Mouse (Mus musculus): ENCODE measurements around the gene Kdm1b. TPM values are rescaled to one million over a fixed set of nuclear protein-coding genes. Genes with fewer than 3 reads are reported as not detected.

Kdm1b gene
- polyA plus RNA-seq, 1 experiment: 21.0 TPM

DNA sequence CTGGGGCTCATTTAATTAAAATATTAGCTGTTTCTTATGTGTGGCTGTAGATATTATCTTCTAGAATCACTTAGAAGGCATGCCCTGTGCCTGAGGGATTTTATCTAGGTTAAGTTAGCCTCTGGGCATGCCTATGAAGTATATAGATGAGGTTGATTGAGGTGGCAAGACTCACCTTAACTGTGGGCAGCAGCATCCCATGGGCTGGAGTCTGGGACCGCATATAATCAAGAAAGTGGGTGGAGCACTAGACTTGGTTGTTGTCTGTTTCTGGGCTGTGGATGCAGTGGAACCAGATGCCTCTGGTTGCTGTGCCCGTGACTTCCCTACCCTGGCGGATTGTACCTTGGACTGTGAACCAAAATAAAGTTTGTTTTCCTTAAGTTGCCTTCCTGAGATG is 68.8 kb downstream of the Kdm1b start:
- TF ChIP-seq POLR2A (IDR thresholded peaks at IDR 0.05; ENCODE audit: borderline replicate concordance, extremely low read depth, insufficient read depth, insufficient read length, poor library complexity, severe bottlenecking) (no peak), CTCF (IDR thresholded peaks at IDR 0.05; ENCODE audit: borderline replicate concordance, extremely low read depth, insufficient read depth, insufficient read length) (no peak)
- DNase-seq (ENCODE audit: low read depth): no peak

DNA sequence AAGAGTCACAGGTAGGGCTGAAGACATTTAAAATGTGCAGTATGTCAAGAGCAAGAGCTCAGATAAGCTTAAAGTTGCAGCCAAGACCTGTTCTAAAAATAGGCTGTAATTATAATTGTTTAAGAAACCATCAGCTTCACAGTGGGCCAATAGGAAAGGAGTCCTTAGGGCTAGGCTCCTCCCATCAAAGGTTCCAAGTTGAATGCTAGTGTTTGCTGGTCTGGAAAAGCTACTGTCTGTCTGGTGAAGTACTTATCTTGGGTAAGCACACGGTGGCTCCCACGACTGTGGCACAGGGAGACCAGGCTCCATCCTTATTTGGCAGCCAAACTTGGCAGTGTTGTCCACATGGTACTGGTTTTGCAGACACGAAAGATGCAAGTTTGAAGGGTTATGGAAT is 69.6 kb downstream of the Kdm1b start:
- no peak for TF ChIP-seq CTCF (IDR thresholded peaks at IDR 0.05; ENCODE audit: borderline replicate concordance, extremely low read depth, insufficient read depth, insufficient read length)
- TF ChIP-seq POLR2A (IDR thresholded peaks at IDR 0.05; ENCODE audit: borderline replicate concordance, extremely low read depth, insufficient read depth, insufficient read length, poor library complexity, severe bottlenecking): no peak
- DNase-seq (ENCODE audit: low read depth): no peak

DNA sequence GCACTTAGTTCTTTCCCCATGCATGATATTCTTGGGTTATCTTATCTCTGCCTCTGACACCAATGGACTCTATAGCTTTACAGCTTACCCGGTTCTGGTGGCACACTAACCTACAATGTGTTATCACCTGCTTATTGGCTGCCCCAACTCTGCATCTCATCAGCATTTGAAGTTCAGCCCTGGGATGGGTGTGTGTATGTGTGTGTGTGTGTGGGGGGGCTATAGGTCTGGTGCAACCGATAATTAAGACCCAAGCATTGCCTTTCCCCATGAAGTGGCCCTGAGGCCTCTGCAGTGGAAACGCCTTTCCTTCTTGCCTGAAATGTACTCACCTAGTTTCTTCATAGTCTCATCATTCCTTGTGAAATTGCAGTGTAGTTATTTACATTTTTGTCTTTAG is 72.7 kb downstream of the Kdm1b start:
- no peak for DNase-seq (ENCODE audit: low read depth)
- no peak for TF ChIP-seq POLR2A (IDR thresholded peaks at IDR 0.05; ENCODE audit: borderline replicate concordance, extremely low read depth, insufficient read depth, insufficient read length, poor library complexity, severe bottlenecking)
- no peak for TF ChIP-seq CTCF (IDR thresholded peaks at IDR 0.05; ENCODE audit: borderline replicate concordance, extremely low read depth, insufficient read depth, insufficient read length)

- TF ChIP-seq POLR2A (IDR thresholded peaks at IDR 0.05; ENCODE audit: borderline replicate concordance, extremely low read depth, insufficient read depth, insufficient read length, poor library complexity, severe bottlenecking): no peak
- TF ChIP-seq CTCF (IDR thresholded peaks at IDR 0.05; ENCODE audit: borderline replicate concordance, extremely low read depth, insufficient read depth, insufficient read length): peak; percentile 27; the same call in 1 of the 2 replicates
- no peak for DNase-seq (ENCODE audit: low read depth)
These were observed 78.1 kb downstream of the Kdm1b start for GRCm38 (mm10) chr13:47121333-47121889.

DNA sequence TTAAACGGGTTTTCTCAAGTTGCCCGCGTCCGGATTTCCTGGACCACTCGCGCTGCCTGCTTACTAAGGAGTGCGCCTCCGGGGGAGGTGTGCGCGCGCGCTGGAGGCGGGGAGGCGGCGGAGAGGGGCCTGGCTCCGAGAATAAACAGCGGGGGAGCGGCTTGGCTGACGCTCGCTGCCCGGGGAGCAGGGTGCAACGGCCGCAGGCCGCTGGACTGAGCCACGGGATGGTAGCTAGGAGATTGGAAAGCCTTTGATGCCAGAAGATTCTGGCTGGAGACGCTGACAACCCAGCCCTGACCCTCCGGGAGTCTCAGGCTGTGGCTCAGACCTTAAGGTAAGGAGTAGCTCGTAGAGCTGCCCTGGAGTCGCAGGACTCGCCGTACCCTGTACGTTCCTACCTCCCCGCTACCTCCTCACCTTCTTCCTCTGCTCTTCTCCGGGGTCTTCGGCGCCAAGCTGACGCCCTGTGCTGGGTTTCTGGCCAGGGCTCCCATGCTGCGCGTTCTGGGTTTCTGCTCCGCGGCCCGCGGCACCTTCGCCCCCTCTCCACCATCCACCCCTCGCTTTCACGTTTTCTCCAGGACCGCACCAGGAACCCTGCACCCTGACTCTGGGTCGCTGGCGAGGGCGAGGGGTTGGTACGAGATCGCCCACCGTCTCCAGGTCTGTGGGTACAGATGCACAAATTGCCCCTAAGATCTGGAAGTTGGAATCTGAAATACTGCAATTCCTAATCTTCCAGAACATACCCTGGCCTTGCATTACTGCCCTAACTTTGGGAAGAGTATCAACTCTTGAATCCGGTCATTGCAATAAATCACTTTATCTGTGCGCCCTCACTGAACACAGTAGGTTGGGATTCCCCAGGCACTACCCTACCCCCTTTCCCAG is 79.5 kb downstream of the Kdm1b start, which contains the start of gene Rnf144b:
Gene Rnf144b, plus strand, starts transcription at position 120 of the 894 bp plus-strand sequence.
- TF ChIP-seq POLR2A (IDR thresholded peaks at IDR 0.05; ENCODE audit: borderline replicate concordance, extremely low read depth, insufficient read depth, insufficient read length, poor library complexity, severe bottlenecking): no peak
- no peak for TF ChIP-seq CTCF (IDR thresholded peaks at IDR 0.05; ENCODE audit: borderline replicate concordance, extremely low read depth, insufficient read depth, insufficient read length)
- DNase-seq (ENCODE audit: low read depth): peak; percentile 67

- TF ChIP-seq CTCF (IDR thresholded peaks at IDR 0.05; ENCODE audit: borderline replicate concordance, extremely low read depth, insufficient read depth, insufficient read length): no peak
- no peak for TF ChIP-seq POLR2A (IDR thresholded peaks at IDR 0.05; ENCODE audit: borderline replicate concordance, extremely low read depth, insufficient read depth, insufficient read length, poor library complexity, severe bottlenecking)
- DNase-seq (ENCODE audit: low read depth): no peak
These were observed 81.2 kb downstream of the Kdm1b start for GRCm38 (mm10) chr13:47124449-47124848.

- no peak for TF ChIP-seq CTCF (IDR thresholded peaks at IDR 0.05; ENCODE audit: borderline replicate concordance, extremely low read depth, insufficient read depth, insufficient read length)
- TF ChIP-seq POLR2A (IDR thresholded peaks at IDR 0.05; ENCODE audit: borderline replicate concordance, extremely low read depth, insufficient read depth, insufficient read length, poor library complexity, severe bottlenecking): no peak
- DNase-seq (ENCODE audit: low read depth): no peak
These were observed 81.7 kb downstream of the Kdm1b start for GRCm38 (mm10) chr13:47124986-47125385.

GRCm38 (mm10) chr13:47125595-47125994 is 82.3 kb downstream of the Kdm1b start:
- DNase-seq (ENCODE audit: low read depth): no peak
- TF ChIP-seq POLR2A (IDR thresholded peaks at IDR 0.05; ENCODE audit: borderline replicate concordance, extremely low read depth, insufficient read depth, insufficient read length, poor library complexity, severe bottlenecking): no peak

GRCm38 (mm10) chr13:47129090-47129489 is 85.8 kb downstream of the Kdm1b start:
- TF ChIP-seq POLR2A (IDR thresholded peaks at IDR 0.05; ENCODE audit: borderline replicate concordance, extremely low read depth, insufficient read depth, insufficient read length, poor library complexity, severe bottlenecking) (no peak), CTCF (IDR thresholded peaks at IDR 0.05; ENCODE audit: borderline replicate concordance, extremely low read depth, insufficient read depth, insufficient read length) (no peak)
- DNase-seq (ENCODE audit: low read depth): no peak

DNA sequence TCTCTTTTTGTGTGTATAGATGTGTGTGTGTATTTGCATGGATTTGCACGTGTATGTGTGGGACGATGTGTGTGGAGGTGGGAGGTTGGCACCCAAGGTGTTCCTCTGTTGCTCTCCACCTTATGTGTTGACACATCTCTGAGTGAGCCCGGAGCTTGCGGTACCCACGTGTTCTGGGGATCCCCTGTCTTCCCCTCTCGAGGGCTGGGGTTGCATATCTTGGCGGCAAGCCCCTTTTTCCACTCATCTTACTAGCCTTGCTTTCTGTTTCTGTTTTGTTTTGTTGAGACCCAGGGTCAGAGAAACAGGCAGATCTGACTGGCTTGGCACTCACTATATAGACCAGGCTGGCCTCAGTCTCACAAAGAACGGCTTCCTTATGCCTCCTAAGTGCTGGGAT is 89.8 kb downstream of the Kdm1b start:
- no peak for TF ChIP-seq CTCF (IDR thresholded peaks at IDR 0.05; ENCODE audit: borderline replicate concordance, extremely low read depth, insufficient read depth, insufficient read length)
- TF ChIP-seq POLR2A (IDR thresholded peaks at IDR 0.05; ENCODE audit: borderline replicate concordance, extremely low read depth, insufficient read depth, insufficient read length, poor library complexity, severe bottlenecking): no peak
- no peak for DNase-seq (ENCODE audit: low read depth)

DNA sequence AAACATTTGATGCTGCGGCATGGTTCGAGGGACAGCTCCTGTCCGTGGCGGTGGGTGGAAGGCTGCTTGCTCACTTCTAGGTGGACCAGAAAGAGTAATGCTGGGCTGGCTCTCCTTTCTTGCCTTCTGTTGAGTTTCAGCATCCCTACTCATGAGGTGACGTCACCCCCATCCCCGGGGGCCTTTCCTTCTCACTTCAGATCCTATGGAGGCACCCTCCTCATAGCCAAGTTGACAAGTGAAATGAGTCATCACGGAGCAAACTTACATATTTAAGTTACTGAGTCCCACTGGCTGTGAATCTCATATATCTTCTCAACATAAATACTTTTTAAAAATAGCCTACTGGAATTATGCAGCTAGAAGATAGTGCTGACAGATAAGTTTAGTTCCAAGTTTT is 91.5 kb downstream of the Kdm1b start:
- no peak for TF ChIP-seq POLR2A (IDR thresholded peaks at IDR 0.05; ENCODE audit: borderline replicate concordance, extremely low read depth, insufficient read depth, insufficient read length, poor library complexity, severe bottlenecking)
- no peak for TF ChIP-seq CTCF (IDR thresholded peaks at IDR 0.05; ENCODE audit: borderline replicate concordance, extremely low read depth, insufficient read depth, insufficient read length)
- no peak for DNase-seq (ENCODE audit: low read depth)

Other genes starting within 250 kb of the Kdm1b start
- 15.1 and 24.8 TPM in 2 replicates for gene Kif13a, start 113.6 kb upstream of the Kdm1b start, polyA plus RNA-seq (2012; rRNA removed)
- 10.1 and 11.3 TPM in 2 replicates for gene Nhlrc1, start 28.6 kb upstream of the Kdm1b start, polyA plus RNA-seq (2012; rRNA removed)
- gene Tpmt, start 1.2 kb downstream of the Kdm1b start, polyA plus RNA-seq (2012; rRNA removed): 14.7 and 18.8 TPM in 2 replicates
- gene Dek, start 62.7 kb downstream of the Kdm1b start, polyA plus RNA-seq (2012; rRNA removed): 66.4 and 66.6 TPM in 2 replicates
- gene Rnf144b, start 79.2 kb downstream of the Kdm1b start, polyA plus RNA-seq (2012; rRNA removed): 1.0 and 2.2 TPM in 2 replicates